Mouse (Mus musculus) CH12F3 (cell line): ENCODE data around the gene Llgl1.

Experiments
- in situ Hi-C: fragments of 300-500 bp; cut with MboI; formaldehyde crosslinking; loops from 2 replicates; pipeline ENCODE4 v1.14.3; 2020; ENCODE audit warnings: low sequenced_read_pairs

Gene Llgl1

GRCm38 (mm10) chr11:60699524-60700075 lies at the start of gene Llgl1:
Llgl1 (plus strand) TSS chr11:60699723.
- in situ Hi-C loops: no loop called here

GRCm38 (mm10) chr11:60696165-60696564 lies 3.4 kb upstream of the Llgl1 start:
- in situ Hi-C loops: no loop called here

DNA sequence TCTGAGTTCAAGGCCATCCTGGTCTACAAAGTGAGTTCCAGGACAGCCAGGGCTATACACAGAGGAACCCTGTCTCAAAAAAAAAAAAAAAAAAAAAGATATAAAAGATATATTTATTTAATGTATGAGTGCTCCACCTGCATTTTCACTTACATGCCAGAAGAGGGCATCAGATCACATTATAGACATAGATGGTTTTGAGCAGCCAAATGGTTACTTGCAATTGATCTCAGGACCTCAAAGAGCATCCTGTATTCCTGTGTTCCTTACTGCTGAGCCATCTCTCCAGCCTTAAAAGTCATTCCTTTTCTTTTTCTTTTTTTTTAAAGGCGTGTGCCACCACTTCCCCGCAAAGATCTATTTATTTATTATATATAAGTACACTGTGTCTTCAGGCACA lies 2.0 kb upstream of the Llgl1 start:
- in situ Hi-C loops: no loop called here

DNA sequence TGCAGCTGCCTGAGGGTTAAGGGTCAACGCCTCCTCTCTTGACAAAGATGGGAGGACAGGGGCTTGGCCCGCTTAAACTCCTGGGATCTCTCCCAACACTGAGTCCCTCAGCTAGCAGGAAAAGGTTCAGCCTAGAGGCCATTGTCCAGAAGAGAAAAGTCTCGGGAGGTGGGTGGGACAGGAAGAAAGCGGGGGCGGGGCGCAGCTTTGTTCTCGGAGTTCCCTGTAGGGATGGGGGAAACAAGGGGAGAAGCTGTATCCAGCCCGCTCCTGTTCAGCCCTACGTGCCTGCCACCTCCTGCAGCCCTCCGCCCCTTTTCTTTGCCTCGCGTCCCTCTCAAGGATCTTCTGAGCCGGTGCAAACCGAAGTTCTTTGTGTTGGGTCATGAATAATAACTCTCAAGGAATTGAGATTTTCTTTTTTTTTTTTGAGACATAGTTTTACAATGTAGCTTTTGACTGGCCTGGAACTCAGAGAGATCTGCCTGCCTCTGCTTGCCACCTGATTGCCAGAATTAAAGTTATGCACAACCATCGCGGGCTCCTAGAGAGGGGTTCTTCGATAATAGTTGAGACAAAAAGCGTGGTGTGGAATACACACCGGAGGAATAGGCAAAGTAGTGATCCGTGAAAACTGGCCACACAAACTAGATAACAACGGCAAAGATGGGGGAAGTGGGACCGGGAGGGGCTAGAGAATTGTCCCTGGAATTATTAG lies 558 bp upstream of the Llgl1 start:
- in situ Hi-C loops: no loop called here

DNA sequence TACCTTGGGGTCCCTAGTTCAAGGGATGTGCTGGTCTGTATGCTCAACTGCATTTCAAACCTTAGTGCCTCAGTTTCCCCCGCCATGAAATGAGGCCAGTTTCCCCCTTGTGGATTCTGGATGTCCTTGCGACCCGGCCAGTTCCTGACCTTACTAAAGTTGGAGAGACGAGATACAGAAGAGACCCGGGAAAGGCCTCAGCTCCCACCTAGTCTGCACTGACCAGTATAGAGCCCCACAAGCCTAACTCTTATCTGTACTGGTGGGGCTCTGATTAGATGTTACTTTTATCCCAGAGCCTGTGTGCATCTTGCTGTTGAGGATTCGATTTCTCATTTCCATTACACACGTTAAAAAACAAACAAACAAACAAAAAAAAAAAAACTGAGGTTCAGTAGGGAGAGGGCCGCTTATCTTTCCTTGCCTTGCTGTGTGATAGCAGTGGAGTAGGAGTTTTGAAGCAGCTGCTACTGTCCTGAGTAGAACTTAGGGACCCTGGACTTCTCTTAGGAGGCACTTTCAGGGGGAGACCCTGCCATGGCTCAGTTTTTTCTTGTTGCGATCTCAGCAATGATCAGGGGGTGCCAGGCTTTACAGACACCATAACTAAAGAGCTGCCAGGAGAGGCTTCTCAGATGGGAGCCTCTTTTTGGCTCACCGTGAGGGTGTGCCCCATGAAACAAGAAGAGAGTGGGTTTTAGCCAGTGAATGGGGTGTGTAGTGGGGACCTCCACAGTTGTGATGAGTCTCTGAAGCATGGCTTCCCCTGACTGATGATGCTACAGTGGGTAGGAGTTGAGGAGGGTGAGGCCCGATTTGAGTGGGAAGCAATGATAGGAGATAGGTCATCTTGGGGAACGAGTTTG lies 1.0 kb downstream of the Llgl1 start:
- in situ Hi-C loops: no loop called here

DNA sequence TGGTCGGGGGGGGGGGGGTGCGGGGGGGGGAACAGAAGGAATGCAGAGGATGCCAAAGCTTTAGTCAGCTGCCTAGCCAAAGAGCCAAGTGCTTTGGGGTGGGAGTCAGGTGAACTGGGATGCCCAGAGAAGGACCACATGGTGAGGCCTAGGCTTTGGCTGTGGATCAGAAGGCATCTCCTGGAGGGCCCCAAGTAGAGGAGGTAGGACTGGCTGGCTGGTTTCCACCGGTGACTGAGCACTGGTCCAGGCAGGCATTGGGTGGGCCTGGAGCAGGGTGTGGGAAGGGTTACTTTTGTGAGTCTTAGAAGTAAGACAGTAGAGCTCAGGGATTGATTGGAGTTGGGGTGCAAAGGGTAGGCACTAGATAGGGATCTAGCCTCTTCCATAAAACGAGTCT lies 2.1 kb downstream of the Llgl1 start:
- in situ Hi-C loops: no loop called here

DNA sequence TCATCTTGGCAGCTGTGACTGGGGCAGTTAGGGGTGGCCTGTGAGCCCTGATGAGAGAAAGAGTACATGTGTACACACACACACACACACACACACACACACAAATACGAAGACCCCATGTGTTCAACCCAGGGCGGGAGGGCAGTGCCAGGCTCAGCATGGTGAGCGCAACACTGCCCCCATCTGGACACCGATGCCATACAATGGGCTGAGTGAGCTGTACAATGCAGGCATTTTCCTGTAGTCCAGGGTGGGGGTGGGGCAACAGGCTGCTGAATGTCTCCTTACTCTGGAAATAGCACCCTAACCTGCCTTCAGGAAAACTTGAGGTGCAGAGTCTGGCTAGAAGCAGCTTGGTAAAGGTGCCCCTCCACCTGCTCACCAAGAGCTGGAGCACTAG lies 3.6 kb downstream of the Llgl1 start:
- in situ Hi-C loops: no loop called here

- in situ Hi-C loops: no loop called here
These were observed 4.7 kb downstream of the Llgl1 start for GRCm38 (mm10) chr11:60704023-60704880.

DNA sequence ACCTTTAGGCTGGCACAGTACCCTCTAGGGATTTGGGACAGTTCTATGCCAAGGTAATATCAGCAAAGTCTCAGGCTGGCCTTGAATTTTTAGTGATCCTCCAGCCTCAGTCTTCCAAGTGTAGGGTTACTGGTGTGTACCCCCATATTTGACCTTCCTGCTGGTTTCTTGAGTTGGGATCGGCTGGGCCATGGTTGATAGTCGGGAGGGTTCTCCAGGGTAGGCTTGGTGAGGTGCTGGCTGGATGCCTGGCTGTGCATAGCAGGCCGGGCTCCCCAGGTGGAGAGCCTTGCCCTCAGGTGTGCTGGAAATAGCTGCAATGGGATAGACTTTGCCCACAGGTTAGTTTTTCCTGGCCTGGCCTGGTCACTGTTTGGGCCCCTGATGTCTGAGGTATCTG lies 5.7 kb downstream of the Llgl1 start:
- in situ Hi-C loops: no loop called here

GRCm38 (mm10) chr11:60706076-60706475 lies 6.6 kb downstream of the Llgl1 start:
- in situ Hi-C loops: no loop called here

GRCm38 (mm10) chr11:60706696-60707480 lies 7.4 kb downstream of the Llgl1 start:
- in situ Hi-C loops: no loop called here

DNA sequence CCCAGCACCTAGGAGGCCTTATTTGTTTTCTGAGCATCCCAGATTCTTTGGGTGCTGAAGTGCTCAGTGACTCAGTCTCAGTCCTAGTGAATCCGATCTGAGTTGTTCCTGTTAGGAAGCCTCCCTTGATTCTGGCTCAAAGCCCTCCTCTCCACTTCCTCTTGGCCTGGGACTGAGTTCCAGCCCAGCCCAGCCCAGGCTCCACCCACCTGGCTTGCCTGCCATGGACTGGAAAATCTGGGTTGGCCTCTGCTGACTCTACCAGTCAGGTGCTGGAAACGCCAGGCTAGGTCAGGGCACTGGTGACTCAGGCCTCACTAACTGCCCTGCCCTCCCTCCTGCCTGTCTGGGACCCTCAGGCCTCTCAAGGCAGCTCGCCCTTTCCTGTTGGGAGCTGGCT lies 8.1 kb downstream of the Llgl1 start:
- in situ Hi-C loops: no loop called here

- in situ Hi-C loops: no loop called here
These were observed 9.1 kb downstream of the Llgl1 start for GRCm38 (mm10) chr11:60708631-60709030.

GRCm38 (mm10) chr11:60709481-60710465 lies 10.2 kb downstream of the Llgl1 start:
- in situ Hi-C loops: no loop called here

- in situ Hi-C loops: no loop called here
These were observed 11.7 kb downstream of the Llgl1 start for GRCm38 (mm10) chr11:60711218-60711617.

GRCm38 (mm10) chr11:60712040-60712439 lies 12.5 kb downstream of the Llgl1 start:
- in situ Hi-C loops: no loop called here

DNA sequence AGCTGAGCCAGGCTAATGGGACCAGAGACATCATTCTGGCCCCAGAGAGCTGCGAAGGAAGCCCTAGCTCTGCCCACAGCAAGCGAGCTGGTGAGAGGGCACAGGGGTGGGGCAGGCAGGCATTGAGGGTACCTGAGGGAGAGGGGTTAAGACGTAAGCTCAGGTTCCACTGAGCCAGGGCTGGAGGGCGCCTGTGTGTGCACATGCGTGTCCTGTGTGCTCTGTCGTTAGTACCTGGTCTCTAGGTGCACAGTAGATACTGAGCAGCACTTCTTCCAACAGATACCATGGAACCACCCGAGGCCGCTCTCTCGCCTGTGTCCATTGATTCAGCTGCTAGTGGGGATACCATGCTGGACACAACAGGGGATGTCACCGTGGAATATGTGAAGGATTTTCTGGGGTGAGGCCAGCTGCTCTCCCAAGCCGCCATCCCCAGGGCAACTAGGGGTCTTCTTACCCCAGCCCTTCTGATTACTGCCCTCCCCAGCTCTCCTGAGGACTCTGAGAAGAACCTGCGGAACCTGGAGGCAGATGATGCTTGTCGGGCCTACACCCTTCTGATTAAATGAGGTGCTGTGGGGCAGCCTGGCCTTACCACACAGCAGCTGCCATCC lies 13.2 kb downstream of the Llgl1 start:
- in situ Hi-C loops: no loop called here

DNA sequence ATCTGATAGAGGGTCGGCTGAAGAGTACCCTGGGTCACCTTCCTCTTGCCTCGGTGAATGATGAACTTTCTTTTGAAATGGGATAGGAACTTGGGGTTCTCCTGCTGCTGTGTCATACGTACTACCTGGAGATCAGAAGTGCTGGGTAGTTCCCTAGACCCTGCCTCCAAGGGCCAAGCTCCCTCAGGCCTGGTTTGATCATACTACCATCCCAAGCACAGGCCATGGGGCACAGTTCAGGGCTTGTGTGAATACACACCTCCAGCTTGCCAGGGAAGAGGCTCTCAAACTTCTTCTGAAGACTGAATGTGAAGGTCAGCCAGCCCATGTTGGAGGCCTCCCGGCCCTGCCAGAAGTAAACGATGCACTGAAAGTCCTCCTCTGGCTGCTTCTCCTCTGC lies 16.3 kb downstream of the Llgl1 start:
- in situ Hi-C loops: no loop called here

DNA sequence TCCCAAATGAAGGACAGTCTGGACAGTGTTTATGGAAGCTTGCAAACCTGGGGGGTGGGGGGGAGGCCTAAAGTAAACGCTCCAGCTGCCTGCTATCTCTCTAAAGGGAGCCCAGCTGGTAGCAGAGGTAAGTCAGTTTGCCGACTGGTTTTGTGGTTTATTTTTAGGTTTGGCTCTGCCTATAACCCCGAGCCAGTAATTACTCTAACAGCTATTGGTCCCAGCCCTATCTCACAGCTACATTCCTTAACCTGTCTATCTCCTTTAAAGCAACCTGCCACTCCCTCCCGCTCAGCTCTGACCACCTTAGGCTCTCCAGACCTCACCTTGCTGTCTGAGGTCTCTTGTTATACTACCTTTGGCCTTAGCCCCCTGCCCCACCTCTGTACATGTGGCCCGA lies 19.7 kb downstream of the Llgl1 start:
- in situ Hi-C loops: no loop called here
